Mouse (Mus musculus) left cerebral cortex, postnatal 4 days (tissue): ENCODE results near the gene Spin1. TPM values are rescaled to one million over a fixed set of nuclear protein-coding genes. Genes with fewer than 3 reads are reported as not detected.

Source experiments
- DNase-seq: peaks from one replicate; pipeline ENCODE4 v3.0.0-alpha.2; 2022
- intact Hi-C: fragments of 180-260 bp; cut with DNase I; formaldehyde crosslinking; loops from one replicate; pipeline ENCODE4 v1.15.1; 2025
- total RNA-seq, 2 experiments: library from RNA; stranded (reverse); gene quantifications; 2 replicates each; pipeline ENCODE4 v1.2.3; 2021

Spin1 gene
- total RNA-seq, 2 experiments from 2014 or later = 227 to 232 TPM

- DNase-seq = no peak
- intact Hi-C loops = no loop called here
These were observed 27.7 kb downstream of the Spin1 start for GRCm38 (mm10) chr13:51128417-51128816.

GRCm38 (mm10) chr13:51131179-51131578, 30.5 kb downstream of the Spin1 start:
- DNase-seq = no peak
- intact Hi-C loops = no loop called here

GRCm38 (mm10) chr13:51136315-51136714, 35.6 kb downstream of the Spin1 start:
- intact Hi-C loops = no loop called here
- DNase-seq = no peak

GRCm38 (mm10) chr13:51136996-51137701, 36.5 kb downstream of the Spin1 start:
- no peak for DNase-seq
- intact Hi-C loops = no loop called here

- intact Hi-C loops = no loop called here
- no peak for DNase-seq
These were observed 37.0 kb downstream of the Spin1 start for GRCm38 (mm10) chr13:51137702-51138031.

GRCm38 (mm10) chr13:51147106-51147505, 46.4 kb downstream of the Spin1 start:
- intact Hi-C loops = loop anchor here (5.0 kb wide), 1 partner anchor 45 kb away; the partner anchor contains the start of gene Spin1
- DNase-seq = no peak

GRCm38 (mm10) chr13:51152966-51153669, 52.4 kb downstream of the Spin1 start:
- DNase-seq = no peak
- intact Hi-C loops = no loop called here

GRCm38 (mm10) chr13:51153670-51154030, 53.0 kb downstream of the Spin1 start:
- intact Hi-C loops = no loop called here
- no peak for DNase-seq

GRCm38 (mm10) chr13:51155178-51156013, 54.7 kb downstream of the Spin1 start:
- DNase-seq = no peak

GRCm38 (mm10) chr13:51156014-51156386, 55.3 kb downstream of the Spin1 start:
- DNase-seq = no peak
- intact Hi-C loops = no loop called here

More at GRCm38 (mm10) chr13:51155178-51156013, 54.7 kb downstream of the Spin1 start:
- intact Hi-C loops = no loop called here

- DNase-seq = no peak
- intact Hi-C loops = no loop called here
These were observed 56.6 kb downstream of the Spin1 start for GRCm38 (mm10) chr13:51157291-51157690.

- DNase-seq = no peak
- intact Hi-C loops = no loop called here
These were observed 61.0 kb downstream of the Spin1 start for GRCm38 (mm10) chr13:51161672-51162071.

- intact Hi-C loops = no loop called here
- no peak for DNase-seq
These were observed 61.6 kb downstream of the Spin1 start for GRCm38 (mm10) chr13:51162246-51162645.

GRCm38 (mm10) chr13:51166711-51167110, 66.0 kb downstream of the Spin1 start:
- no peak for DNase-seq
- intact Hi-C loops = no loop called here

- intact Hi-C loops = no loop called here
- DNase-seq = no peak
These were observed 69.5 kb downstream of the Spin1 start for GRCm38 (mm10) chr13:51170215-51170614.

GRCm38 (mm10) chr13:51170691-51171680, 70.3 kb downstream of the Spin1 start, which contains the start of gene Nxnl2:
Nxnl2 (plus strand) TSS chr13:51171022.
- DNase-seq = peak; percentile 46
- intact Hi-C loops = no loop called here

GRCm38 (mm10) chr13:51172601-51173000, 71.9 kb downstream of the Spin1 start:
- no peak for DNase-seq
- intact Hi-C loops = no loop called here

GRCm38 (mm10) chr13:51178932-51179331, 78.3 kb downstream of the Spin1 start:
- intact Hi-C loops = no loop called here
- no peak for DNase-seq

GRCm38 (mm10) chr13:51179362-51179761, 78.7 kb downstream of the Spin1 start:
- intact Hi-C loops = no loop called here
- DNase-seq = no peak

GRCm38 (mm10) chr13:51182236-51182635, 81.6 kb downstream of the Spin1 start:
- intact Hi-C loops = no loop called here
- DNase-seq = no peak
